Mouse (Mus musculus) heart, postnatal 0 days (tissue): ENCODE data around the gene Dusp13.

Source experiments
- CTCF ChIP-seq: IDR thresholded peaks from 2 replicates; pipeline ENCODE4 v1.5.1; 2016; ENCODE audit warnings: antibody characterized with exemption, control low read depth, low read depth
- EP300 ChIP-seq: IDR thresholded peaks from 2 replicates; pipeline ENCODE4 v1.6.1; 2016; ENCODE audit warnings: antibody characterized with exemption, low read depth

GRCm38 (mm10) chr14:21709545-21709944 lies 41.4 kb downstream of the Dusp13 start:
- TF ChIP-seq CTCF = peak; percentile 25
- TF ChIP-seq EP300 = no peak
